Mouse (Mus musculus) frontal cortex, postnatal 10 days (tissue): Measurements from ENCODE around the gene Gm28035.

Experiments
- DNase-seq, 2 experiments: peaks; one replicate each; pipeline ENCODE4 v3.0.0; 2022; ENCODE audit warnings: low spot score in 2 of 2, mixed read lengths in 1 of 2

The Gm28035 gene

GRCm38 (mm10) chr2:30238906-30239465 lies 1.4 kb upstream of the Gm28035 start:
- no peak for DNase-seq

- no peak for DNase-seq
Measured at GRCm38 (mm10) chr2:30239777-30240176, 590 bp upstream of the Gm28035 start.

GRCm38 (mm10) chr2:30242509-30242908 lies 2.1 kb downstream of the Gm28035 start:
- DNase-seq = no peak

- no peak for DNase-seq
Measured at GRCm38 (mm10) chr2:30243391-30243790, 3.0 kb downstream of the Gm28035 start.

GRCm38 (mm10) chr2:30244595-30245178 lies 4.3 kb downstream of the Gm28035 start:
- DNase-seq = no peak

GRCm38 (mm10) chr2:30247036-30247435 lies 6.7 kb downstream of the Gm28035 start:
- DNase-seq = no peak

GRCm38 (mm10) chr2:30247681-30248080 lies 7.3 kb downstream of the Gm28035 start:
- DNase-seq = no peak

- DNase-seq = no peak
Measured at GRCm38 (mm10) chr2:30249182-30249581, 8.8 kb downstream of the Gm28035 start.

GRCm38 (mm10) chr2:30250166-30251128 lies 10.1 kb downstream of the Gm28035 start:
- no peak for DNase-seq

GRCm38 (mm10) chr2:30251417-30252104 lies 11.2 kb downstream of the Gm28035 start:
- no peak for DNase-seq

GRCm38 (mm10) chr2:30252521-30252920 lies 12.2 kb downstream of the Gm28035 start:
- DNase-seq = no peak

- no peak for DNase-seq
Measured at GRCm38 (mm10) chr2:30253809-30254208, 13.4 kb downstream of the Gm28035 start.

- DNase-seq = no peak
Measured at GRCm38 (mm10) chr2:30255631-30256395, 15.4 kb downstream of the Gm28035 start.

- DNase-seq = no peak
Measured at GRCm38 (mm10) chr2:30256616-30257350, 16.4 kb downstream of the Gm28035 start.

GRCm38 (mm10) chr2:30257699-30258460 lies 17.5 kb downstream of the Gm28035 start:
- no peak for DNase-seq

- no peak for DNase-seq
Measured at GRCm38 (mm10) chr2:30258600-30258999, 18.2 kb downstream of the Gm28035 start.

- no peak for DNase-seq
Measured at GRCm38 (mm10) chr2:30259131-30260064, 19.0 kb downstream of the Gm28035 start.

- no peak for DNase-seq
Measured at GRCm38 (mm10) chr2:30261064-30261736, 20.8 kb downstream of the Gm28035 start.
